Mouse (Mus musculus) embryonic fibroblast, embryonic 13.5 days (primary cell): ENCODE results near the gene Tacr1. TPM values are rescaled to one million over a fixed set of nuclear protein-coding genes. Genes with fewer than 3 reads are reported as not detected.

Experiments used
- H3K27ac ChIP-seq: 2 replicates; pipeline ENCODE4 v1.5.1; 2012; ENCODE audit warnings: low read length, control low read depth, inconsistent platforms; ENCODE audit not compliant: insufficient read depth
- H3K4me1 ChIP-seq: 2 replicates; pipeline ENCODE4 v1.6.1; 2011; ENCODE audit warnings: low read length; ENCODE audit not compliant: control insufficient read depth, insufficient read depth
- H3K4me3 ChIP-seq: 2 replicates; pipeline ENCODE4 v1.5.1; 2011; ENCODE audit warnings: mild to moderate bottlenecking, control low read depth, low read length; ENCODE audit not compliant: insufficient read depth
- CTCF ChIP-seq: IDR thresholded peaks from 2 replicates; pipeline ENCODE4 v1.5.1; 2011; ENCODE audit warnings: mild to moderate bottlenecking, control low read depth, low read length, moderate library complexity, borderline replicate concordance; ENCODE audit not compliant: insufficient read depth
- POLR2A ChIP-seq: IDR thresholded peaks from 2 replicates; pipeline ENCODE4 v1.6.1; 2011; ENCODE audit warnings: low read depth, mild to moderate bottlenecking, control low read depth, low read length, moderate library complexity
- polyA plus RNA-seq: library from polyadenylated mRNA; stranded (reverse); fragments of >200 nt; gene quantifications from 2 replicates; pipeline ENCODE4 v1.2.4, GENCODE M21; 2011; ENCODE audit warnings: low read depth; ENCODE audit not compliant: missing spikeins, insufficient read length

Tacr1 gene
- polyA plus RNA-seq, 1 experiment = not detected

DNA sequence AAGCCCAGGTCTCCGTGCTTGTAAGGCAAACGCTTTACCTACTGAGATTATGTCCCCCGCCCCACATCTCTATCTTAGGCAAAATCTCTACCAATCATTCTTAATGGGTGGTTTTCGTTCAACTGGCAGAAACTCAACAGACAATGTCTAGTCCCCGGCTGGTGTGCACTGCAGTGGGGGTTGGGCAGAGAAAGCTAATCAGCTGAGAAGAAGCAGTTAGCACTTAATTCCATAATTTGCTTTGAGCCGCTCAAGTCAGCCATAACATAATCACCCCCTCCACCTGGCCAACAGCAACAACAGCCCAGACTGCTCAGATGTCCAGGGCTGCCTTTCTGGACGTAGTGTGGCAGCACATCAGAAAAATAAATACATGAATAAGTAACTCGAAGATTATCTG, 202.7 kb downstream of the Tacr1 start:
- TF ChIP-seq POLR2A (no peak), CTCF (no peak)

GRCm38 (mm10) chr6:82608756-82609155, 206.6 kb downstream of the Tacr1 start:
- Histone ChIP-seq H3K4me3 (no peak overlapping the region), H3K4me1 (no peaks in the 10 kb centered on the region), H3K27ac (no peak overlapping the region)
- TF ChIP-seq POLR2A (no peak), CTCF (no peak)

More for the DNA sequence above, 202.7 kb downstream of the Tacr1 start:
- Histone ChIP-seq H3K27ac (no peak overlapping the region), H3K4me3 (no peak overlapping the region), H3K4me1 (no peaks in the 10 kb centered on the region)

DNA sequence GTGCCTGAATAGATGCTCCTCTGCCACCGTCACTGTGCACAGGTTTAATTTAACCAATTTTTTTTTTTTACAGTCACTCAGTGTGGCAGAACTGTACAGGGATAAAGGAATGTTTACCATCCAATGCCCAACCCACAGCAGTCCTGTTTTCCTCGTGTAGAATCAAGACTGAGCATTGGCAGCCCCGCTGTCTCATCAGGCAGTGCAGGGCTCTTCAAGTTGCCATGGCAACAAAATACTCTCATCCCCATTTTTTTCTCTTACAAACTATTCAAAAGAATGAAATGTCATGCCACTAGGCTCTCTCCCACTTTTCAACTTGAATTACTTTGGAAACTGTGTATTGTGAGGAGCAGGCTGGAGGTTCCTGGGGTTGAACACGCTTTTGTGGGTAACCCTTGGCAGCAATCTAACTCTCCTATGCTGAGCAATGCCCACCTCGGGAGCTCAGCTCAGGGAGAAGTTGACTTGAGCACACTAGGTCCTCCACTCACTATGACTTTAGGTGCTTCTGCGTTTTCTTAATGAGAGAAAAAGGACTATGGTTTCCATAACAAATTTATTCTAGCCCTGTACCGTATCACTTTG, 207.3 kb downstream of the Tacr1 start:
- Histone ChIP-seq H3K4me1 (no peaks in the 10 kb centered on the region), H3K4me3 (no peak overlapping the region), H3K27ac (no peak overlapping the region)
- TF ChIP-seq POLR2A = no peak
- no peak for TF ChIP-seq CTCF
